Mouse (Mus musculus) cortical plate, adult 2 months (tissue): Measurements from ENCODE around the gene Rgl2. TPM values are rescaled to one million over a fixed set of nuclear protein-coding genes. Genes with fewer than 3 reads are reported as not detected.

Experiments used
- H3K27ac ChIP-seq: fragments of 200-500 bp; 2 replicates; pipeline ENCODE4 v1.5.1; 2012; ENCODE audit warnings: low read length, control low read depth, inconsistent platforms; ENCODE audit not compliant: insufficient read depth
- H3K4me1 ChIP-seq: fragments of 200-500 bp; 2 replicates; pipeline ENCODE4 v1.6.1; 2011; ENCODE audit warnings: low read length; ENCODE audit not compliant: control insufficient read depth, insufficient read depth
- H3K4me3 ChIP-seq: fragments of 200-500 bp; 2 replicates; pipeline ENCODE4 v1.5.1; 2011; ENCODE audit warnings: mild to moderate bottlenecking, low read length, control low read depth; ENCODE audit not compliant: insufficient read depth
- CTCF ChIP-seq: fragments of 200-500 bp; IDR thresholded peaks from 2 replicates; pipeline ENCODE4 v1.5.1; 2011; ENCODE audit warnings: mild to moderate bottlenecking, control low read depth, low read length; ENCODE audit not compliant: insufficient read depth; ENCODE audit errors: extremely low read depth
- POLR2A ChIP-seq: fragments of 200-500 bp; IDR thresholded peaks from 2 replicates; pipeline ENCODE4 v1.6.1; 2011; ENCODE audit warnings: mild to moderate bottlenecking, low read length, control low read depth; ENCODE audit not compliant: insufficient read depth; ENCODE audit errors: extremely low read depth
- polyA plus RNA-seq: library from polyadenylated mRNA; depleted of rRNA; stranded (reverse); fragments of >200 nt; gene quantifications from 2 replicates; pipeline ENCODE4 v1.2.3, GENCODE M21; 2012

Rgl2 gene
- polyA plus RNA-seq, 1 experiment, result 164 TPM

DNA sequence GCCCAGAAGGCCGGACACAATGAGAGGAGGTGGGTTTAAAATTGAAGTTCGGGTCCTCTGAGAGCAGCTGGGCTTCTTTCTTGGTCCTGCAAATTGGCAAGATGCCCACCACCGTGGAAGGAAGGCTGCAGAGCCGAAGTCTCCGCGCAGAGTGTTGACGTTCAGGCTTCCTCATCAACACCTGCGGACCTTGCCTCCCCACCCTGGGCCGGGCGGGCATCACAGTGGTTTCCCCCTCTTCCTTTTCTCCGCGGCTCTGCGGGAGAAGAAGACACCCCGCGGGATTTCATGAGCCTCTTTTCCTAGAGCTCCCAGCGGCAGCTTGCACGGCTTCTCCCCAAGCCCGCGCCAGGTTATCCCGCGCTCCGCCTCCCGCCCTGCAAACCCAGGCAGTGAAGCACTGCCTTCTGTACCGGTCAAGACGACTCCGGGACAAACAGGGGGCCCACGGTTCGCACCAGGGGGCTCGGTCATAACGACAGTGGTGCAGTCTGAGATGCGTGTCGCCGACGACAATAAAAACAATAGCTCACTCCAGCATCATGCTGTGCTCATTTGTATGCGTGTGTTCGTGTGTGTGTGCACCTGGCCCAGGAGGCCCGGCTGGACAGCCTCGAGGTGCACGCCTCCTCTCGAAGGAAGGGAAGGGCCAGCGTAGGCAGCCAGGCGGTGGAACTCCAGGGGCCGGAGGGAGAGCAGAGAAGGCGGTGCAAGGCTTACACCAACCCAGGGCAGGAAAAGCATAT lies 20.8 kb upstream of the Rgl2 start:
- peak overlapping the region; percentile 33 for H3K27ac ChIP-seq
- H3K4me1 ChIP-seq, result peaks cover 1% of the 10 kb centered on the region; the same call in 1 of the 2 replicates
- peak overlapping the region; percentile 85 for H3K4me3 ChIP-seq
- TF ChIP-seq POLR2A (no peak), CTCF (no peak)

DNA sequence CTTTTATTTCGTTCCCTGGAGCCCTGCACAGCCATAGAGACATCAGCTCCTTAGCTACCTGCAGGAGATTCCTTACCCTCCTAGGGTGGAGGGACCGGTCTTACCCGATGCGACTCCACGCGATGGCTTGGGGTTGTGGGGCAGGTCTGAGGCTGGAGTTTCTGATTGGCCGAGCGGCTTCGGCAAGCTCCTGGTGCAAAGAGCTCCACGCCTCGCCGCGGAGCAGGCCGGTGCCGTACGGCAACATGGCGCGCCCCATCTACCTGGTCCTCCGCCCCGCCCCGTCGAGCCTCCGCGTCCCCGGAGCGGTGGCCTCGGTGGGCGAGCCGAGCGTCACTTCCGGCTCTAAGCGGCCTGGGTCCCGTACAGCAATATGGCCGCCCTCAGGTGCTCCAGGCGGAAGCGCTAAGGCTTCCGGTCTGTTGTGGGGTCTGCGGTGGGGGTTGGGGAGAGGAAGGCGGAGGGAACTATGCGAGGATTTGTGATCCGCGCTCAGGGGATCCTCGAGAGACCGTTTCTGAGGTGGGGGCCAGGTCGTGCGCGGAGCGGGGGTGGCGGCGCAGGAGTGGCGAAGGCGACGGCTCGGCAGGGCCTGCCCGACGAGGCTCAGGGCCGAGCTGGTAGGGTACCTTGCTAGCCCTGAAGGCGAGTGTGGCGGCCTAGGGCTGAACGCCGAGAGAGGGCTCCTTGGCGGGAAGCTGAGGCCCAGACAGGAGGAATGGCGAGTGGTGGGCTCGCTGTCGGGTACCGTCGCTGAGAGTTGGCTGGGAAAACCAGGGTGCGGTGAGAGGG lies 20.1 kb upstream of the Rgl2 start, which contains the start of gene Daxx:
Daxx (plus strand) TSS at position 338 of the 792 bp plus-strand sequence.
- TF ChIP-seq CTCF, result no peak
- TF ChIP-seq POLR2A, result peak; percentile 80
- H3K4me3 ChIP-seq, result peak within 1 kb of the TSS; percentile 85
- H3K27ac ChIP-seq, result peak within 1 kb of the TSS; percentile 79
- H3K4me1 ChIP-seq, result peaks cover 1% of the 10 kb centered on the region; the same call in 1 of the 2 replicates

DNA sequence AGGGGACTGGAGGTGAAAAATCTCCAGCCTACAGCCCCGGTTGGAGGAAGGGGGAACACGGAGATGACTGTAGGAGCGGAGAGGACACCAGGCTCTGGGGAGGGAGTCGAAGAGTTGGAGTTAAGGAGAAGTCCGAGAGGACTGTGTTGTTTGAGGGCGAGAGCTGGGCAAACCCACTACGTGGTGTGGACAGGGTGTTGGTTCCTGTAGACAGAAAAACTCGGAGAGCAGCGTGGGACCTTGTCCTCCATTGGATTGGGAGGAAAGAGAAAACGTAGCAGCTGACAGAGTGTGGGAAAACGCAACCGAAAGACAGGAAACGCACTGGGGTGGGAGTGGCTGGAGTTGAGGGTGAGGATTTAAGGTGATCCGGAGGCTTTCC lies 19.5 kb upstream of the Rgl2 start:
- Histone ChIP-seq H3K4me1 (peaks cover 1% of the 10 kb centered on the region; the same call in 1 of the 2 replicates), H3K27ac (peak overlapping the region; percentile 79), H3K4me3 (peak overlapping the region; percentile 85)
- TF ChIP-seq CTCF (no peak), POLR2A (no peak)

DNA sequence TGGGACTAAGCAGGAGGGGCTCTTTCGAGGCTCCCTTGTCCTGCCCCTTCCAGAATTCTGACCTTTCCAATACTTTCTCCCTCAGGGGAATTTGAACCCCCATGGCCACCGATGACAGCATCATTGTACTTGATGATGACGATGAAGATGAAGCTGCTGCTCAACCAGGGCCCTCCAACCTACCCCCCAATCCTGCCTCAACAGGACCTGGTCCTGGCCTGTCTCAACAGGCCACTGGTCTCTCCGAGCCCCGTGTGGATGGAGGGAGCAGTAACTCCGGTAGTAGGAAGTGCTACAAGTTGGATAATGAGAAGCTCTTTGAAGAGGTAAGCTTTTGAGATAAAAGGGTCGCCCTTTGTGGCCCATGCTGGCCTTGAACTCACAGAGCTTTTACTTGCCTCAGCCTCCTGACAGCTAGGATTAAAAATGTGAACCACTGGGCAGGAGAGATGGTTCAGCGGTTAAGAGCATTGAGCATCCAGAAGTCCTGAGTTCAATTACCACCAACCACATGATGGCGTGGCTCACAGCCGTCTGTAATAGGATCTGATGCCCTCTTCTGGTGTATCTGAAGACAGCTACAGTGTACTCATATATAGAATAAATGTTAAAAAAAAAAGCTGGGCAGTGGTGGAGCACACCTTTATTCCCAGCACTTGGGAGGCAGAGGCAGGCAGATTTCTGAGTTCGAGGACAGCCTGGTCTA lies 18.8 kb upstream of the Rgl2 start:
- H3K4me3 ChIP-seq, result peak overlapping the region; percentile 85; the same call in 1 of the 2 replicates
- H3K4me1 ChIP-seq, result peaks cover 1% of the 10 kb centered on the region; the same call in 1 of the 2 replicates
- TF ChIP-seq POLR2A, result no peak
- no peak for TF ChIP-seq CTCF
- H3K27ac ChIP-seq, result no peak overlapping the region

DNA sequence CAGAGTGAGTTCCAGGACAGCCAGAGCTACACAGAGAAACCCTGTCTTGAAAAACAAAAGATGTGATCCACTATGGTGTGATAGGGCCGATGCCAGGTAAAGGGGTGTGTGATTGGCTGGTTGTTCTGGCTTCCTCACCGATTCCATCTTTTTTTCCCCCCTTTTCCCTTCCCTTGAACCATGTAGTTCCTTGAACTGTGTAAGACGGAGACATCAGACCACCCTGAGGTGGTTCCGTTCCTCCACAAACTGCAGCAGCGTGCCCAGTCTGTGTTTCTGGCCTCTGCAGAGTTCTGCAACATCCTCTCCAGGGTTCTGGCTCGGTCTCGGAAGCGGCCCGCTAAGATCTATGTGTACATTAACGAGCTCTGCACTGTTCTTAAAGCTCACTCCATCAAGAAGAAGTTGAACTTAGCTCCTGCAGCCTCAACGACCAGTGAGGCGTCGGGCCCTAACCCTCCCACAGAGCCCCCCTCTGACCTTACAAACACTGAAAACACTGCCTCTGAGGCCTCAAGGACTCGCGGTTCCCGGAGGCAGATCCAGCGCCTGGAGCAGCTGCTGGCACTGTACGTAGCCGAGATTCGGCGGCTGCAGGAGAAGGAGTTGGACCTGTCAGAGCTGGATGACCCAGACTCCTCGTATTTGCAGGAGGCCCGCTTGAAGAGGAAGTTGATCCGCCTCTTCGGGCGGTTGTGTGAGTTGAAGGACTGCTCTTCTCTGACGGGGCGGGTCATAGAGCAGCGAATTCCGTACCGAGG lies 18.1 kb upstream of the Rgl2 start:
- TF ChIP-seq POLR2A (no peak), CTCF (no peak)
- H3K4me3 ChIP-seq, result no peak overlapping the region
- H3K4me1 ChIP-seq, result peaks cover 1% of the 10 kb centered on the region; the same call in 1 of the 2 replicates
- H3K27ac ChIP-seq, result no peak overlapping the region

DNA sequence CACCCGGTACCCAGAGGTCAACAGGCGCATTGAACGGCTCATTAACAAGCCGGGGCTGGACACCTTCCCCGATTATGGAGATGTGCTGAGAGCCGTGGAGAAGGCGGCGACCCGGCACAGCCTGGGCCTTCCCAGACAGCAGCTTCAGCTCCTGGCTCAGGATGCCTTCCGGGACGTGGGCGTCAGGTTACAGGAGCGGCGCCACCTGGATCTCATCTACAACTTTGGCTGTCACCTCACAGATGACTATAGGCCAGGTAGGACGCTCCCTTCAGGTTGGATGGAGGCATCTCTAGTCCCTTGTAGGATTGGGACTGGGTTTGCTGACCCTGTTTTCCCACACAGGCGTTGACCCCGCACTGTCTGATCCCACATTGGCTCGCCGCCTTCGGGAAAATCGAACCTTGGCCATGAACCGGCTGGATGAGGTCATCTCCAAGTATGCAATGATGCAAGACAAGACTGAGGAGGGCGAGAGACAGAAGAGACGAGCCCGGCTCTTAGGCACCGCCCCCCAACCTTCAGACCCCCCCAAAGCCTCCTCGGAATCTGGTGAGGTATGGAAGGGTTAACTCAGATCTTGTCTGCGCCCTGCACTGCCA lies 17.4 kb upstream of the Rgl2 start:
- no peak overlapping the region for H3K27ac ChIP-seq
- TF ChIP-seq POLR2A, result no peak
- TF ChIP-seq CTCF, result no peak
- no peak overlapping the region for H3K4me3 ChIP-seq

DNA sequence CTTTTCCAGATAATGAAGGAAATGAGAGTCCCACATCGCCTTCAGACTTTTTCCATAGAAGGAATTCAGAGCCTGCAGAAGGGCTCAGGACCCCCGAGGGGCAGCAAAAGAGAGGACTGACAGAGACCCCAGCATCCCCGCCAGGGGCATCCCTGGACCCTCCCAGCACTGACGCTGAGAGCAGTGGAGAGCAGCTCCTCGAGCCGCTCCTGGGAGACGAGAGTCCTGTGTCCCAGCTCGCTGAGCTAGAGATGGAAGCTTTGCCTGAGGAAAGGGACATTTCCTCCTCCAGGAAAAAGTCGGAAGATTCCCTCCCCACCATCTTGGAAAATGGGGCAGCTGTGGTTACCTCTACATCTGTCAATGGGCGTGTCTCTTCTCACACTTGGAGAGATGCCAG lies 16.1 kb upstream of the Rgl2 start:
- Histone ChIP-seq H3K4me3 (no peak overlapping the region), H3K4me1 (peaks cover 1% of the 10 kb centered on the region; the same call in 1 of the 2 replicates), H3K27ac (no peak overlapping the region)
- TF ChIP-seq CTCF, result no peak
- TF ChIP-seq POLR2A, result no peak

More for the DNA sequence above, 17.4 kb upstream of the Rgl2 start:
- peaks cover 1% of the 10 kb centered on the region; the same call in 1 of the 2 replicates for H3K4me1 ChIP-seq

DNA sequence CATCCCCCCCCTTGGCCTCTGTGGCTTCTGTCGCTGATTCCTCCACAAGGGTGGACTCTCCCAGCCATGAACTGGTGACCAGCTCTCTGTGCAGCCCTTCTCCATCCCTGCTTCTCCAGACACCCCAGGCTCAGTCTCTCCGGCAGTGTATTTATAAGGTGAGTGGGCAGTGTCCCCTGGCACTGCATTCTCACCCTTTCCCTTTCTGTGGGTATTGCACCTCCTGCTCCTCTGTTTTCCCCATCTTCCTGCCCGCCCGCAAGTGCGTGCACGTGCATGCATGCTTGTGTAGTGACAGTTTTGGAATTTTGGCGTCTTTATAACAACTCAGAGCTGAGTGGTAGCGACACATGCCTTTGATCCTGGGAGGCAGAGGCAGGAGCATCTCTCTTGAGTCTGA lies 15.4 kb upstream of the Rgl2 start:
- H3K27ac ChIP-seq, result no peak overlapping the region
- peaks cover 1% of the 10 kb centered on the region; the same call in 1 of the 2 replicates for H3K4me1 ChIP-seq
- TF ChIP-seq CTCF (no peak), POLR2A (no peak)
- no peak overlapping the region for H3K4me3 ChIP-seq
